Mouse (Mus musculus) adrenal gland, postnatal 14 days (tissue): Measurements from ENCODE around the gene Tomm70a. TPM values are rescaled to one million over a fixed set of nuclear protein-coding genes. Genes with fewer than 3 reads are reported as not detected.

ENCODE experiments used
- DNase-seq: peaks from one replicate; pipeline ENCODE4 v3.0.0; 2021; ENCODE audit warnings: mixed read lengths
- total RNA-seq: library from RNA; stranded (reverse); gene quantifications from 2 replicates; pipeline ENCODE4 v1.2.3, GENCODE M21; 2021

Gene Tomm70a
- total RNA-seq, 1 experiment from 2014 or later, result 61.4 TPM

DNA sequence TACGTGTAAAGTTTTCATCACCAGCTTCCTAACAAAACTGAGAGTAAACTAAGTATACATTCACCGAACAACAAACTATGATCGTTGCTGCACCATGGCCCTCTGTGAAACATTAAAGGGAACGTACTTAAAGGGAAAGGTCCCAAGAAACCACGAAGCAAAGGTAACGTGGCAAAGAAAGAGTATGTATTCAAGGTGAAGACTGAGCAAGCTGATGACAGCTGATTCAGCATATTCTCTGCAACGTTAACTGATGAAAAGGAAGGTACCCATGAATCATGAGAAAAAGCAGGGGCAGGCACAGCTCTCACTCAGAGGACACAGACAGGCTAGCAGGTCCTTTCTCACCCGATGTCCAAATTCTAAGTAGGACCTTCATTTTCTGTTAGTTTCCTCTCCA, 68.9 kb downstream of the Tomm70a start:
- DNase-seq, result no peak

DNA sequence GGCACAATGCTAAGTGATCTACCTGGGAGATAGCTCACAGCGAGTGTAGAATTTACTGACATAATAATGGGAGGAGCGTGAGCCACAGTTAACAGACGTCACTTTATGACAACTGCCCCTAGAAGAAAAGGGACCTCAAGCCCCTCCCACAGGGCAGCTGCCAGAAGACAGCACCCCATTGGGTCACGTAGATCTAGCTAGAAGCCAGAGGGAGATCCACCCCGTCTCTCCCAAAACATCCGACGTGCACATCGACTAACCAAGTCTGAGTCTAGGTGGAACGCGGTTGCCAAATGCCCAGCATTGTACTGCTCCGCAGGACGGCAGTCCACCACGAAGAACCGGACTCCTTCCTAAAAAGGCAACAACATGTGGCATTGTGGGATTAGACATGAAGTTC, 69.7 kb downstream of the Tomm70a start:
- no peak for DNase-seq

DNA sequence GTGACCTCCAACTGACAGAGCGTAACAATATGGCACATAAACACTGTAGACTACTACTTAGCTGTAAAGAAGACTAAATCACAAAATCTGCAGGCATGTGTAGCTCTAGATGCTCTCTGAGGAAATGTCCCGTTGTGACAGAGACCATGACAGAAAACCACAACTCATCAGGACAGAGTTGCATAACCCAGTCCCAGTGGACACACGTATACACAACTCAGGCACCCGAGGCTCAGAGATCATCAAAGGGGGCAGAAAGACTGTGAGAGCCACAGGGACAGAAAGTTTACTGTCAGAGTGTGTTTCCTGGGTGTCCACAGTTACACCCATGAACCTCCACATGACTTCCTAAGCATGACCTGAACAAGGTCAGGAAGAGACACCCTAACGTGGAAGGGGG, 75.1 kb downstream of the Tomm70a start:
- no peak for DNase-seq

DNA sequence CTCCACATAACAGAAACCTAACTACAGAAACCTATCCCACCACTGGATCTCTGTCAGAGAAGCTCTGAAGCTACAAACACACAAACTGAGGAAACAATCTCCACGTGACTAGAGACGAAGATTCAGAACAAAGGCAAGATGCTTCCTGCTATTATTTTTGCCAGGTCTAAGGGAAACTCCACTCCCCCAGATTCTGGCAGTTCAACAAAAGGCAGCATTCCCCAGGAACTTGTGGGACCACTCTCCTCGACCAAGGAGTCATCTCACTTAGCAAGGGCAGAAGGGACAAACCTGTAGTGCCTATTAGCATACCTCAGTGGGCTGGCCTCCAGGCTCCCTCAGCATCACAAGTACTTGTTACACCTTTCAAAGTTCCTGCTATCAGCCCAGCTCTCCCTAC, 75.8 kb downstream of the Tomm70a start:
- DNase-seq, result no peak

Other genes with a start within 250 kb of the Tomm70a start
- gene Tmem45a, start 235.5 kb upstream of the Tomm70a start, total RNA-seq, result 5.0 and 5.5 TPM in 2 replicates
- gene Lnp1, start 193.6 kb upstream of the Tomm70a start, total RNA-seq, result not detected in 2 replicates
- 0.11 TPM in 1 of 2 replicates, not detected in the other for gene Tmem45a2, start 50.3 kb upstream of the Tomm70a start, total RNA-seq
- gene Nit2, start 45.6 kb downstream of the Tomm70a start, total RNA-seq, result 72.4 and 79.7 TPM in 2 replicates
- 35.4 and 40.6 TPM in 2 replicates for gene Tbc1d23, start 109.8 kb downstream of the Tomm70a start, total RNA-seq
- gene Tmem30c, start 171.2 kb downstream of the Tomm70a start, total RNA-seq, result not detected in 2 replicates
- 20.6 and 26.5 TPM in 2 replicates for gene Filip1l, start 231.4 kb downstream of the Tomm70a start, total RNA-seq